Mouse (Mus musculus): ENCODE measurements around the gene Tbc1d7. TPM values are rescaled to one million over a fixed set of nuclear protein-coding genes. Genes with fewer than 3 reads are reported as not detected.
A peak's percentile ranks its signal among the peaks of the same experiment; 100 is the strongest.

Tbc1d7 gene
- polyA plus RNA-seq, 1 experiment from 2014 or later: 70.0 TPM

- no peak overlapping the region for H3K4me2 ChIP-seq (ENCODE audit: low read depth, low read length, severe bottlenecking)
- ATAC-seq (replicated peaks; ENCODE audit: low FRiP score): no peak
- H3K4me1 ChIP-seq (replicated peaks; ENCODE audit: control insufficient read depth, insufficient read depth, low read length): peaks cover 12% of the 10 kb centered on the region; the same call in 1 of the 2 replicates
- DNase-seq (ENCODE audit: low spot score): no peak
- H3K27ac ChIP-seq (ENCODE audit: low read depth, low read length): no peak overlapping the region
- no peak overlapping the region for H3K4me3 ChIP-seq (ENCODE audit: low read depth, low read length)
- no peaks in the 10 kb centered on the region for H3K9me3 ChIP-seq (ENCODE audit: control insufficient read depth, low read length)
- H3K9ac ChIP-seq (ENCODE audit: low read length): no peak overlapping the region
- H3K27me3 ChIP-seq (ENCODE audit: control insufficient read depth, insufficient read depth, low read length): no peaks in the 10 kb centered on the region
- WGBS: 60% methylated on average over 7 of the region's 7 CpGs
- H3K36me3 ChIP-seq (ENCODE audit: control insufficient read depth, insufficient read depth, low read length): no peaks in the 10 kb centered on the region
Measured at GRCm38 (mm10) chr13:43212338-43212737, 41.0 kb upstream of the Tbc1d7 start.

GRCm38 (mm10) chr13:43210956-43211355, 39.7 kb upstream of the Tbc1d7 start:
- Histone ChIP-seq H3K9ac (ENCODE audit: low read length) (no peak overlapping the region), H3K36me3 (ENCODE audit: control insufficient read depth, insufficient read depth, low read length) (no peaks in the 10 kb centered on the region), H3K4me2 (ENCODE audit: low read depth, low read length, severe bottlenecking) (no peak overlapping the region), H3K27me3 (ENCODE audit: control insufficient read depth, insufficient read depth, low read length) (no peaks in the 10 kb centered on the region), H3K9me3 (ENCODE audit: control insufficient read depth, low read length) (no peaks in the 10 kb centered on the region), H3K4me3 (ENCODE audit: low read depth, low read length) (no peak overlapping the region), H3K4me1 (replicated peaks; ENCODE audit: control insufficient read depth, insufficient read depth, low read length) (peaks cover 12% of the 10 kb centered on the region; the same call in 1 of the 2 replicates), H3K27ac (ENCODE audit: low read depth, low read length) (no peak overlapping the region)
- DNase-seq (ENCODE audit: low spot score): no peak
- WGBS: 86% methylated on average over 5 of the region's 5 CpGs
- no peak for ATAC-seq (replicated peaks; ENCODE audit: low FRiP score)

- H3K4me3 ChIP-seq (ENCODE audit: low read depth, low read length): no peak overlapping the region
- ATAC-seq (replicated peaks; ENCODE audit: low FRiP score) (no peak), DNase-seq (ENCODE audit: low spot score) (peak; percentile 27)
- no peak overlapping the region for H3K9ac ChIP-seq (ENCODE audit: low read length)
- no peaks in the 10 kb centered on the region for H3K36me3 ChIP-seq (ENCODE audit: control insufficient read depth, insufficient read depth, low read length)
- no peaks in the 10 kb centered on the region for H3K27me3 ChIP-seq (ENCODE audit: control insufficient read depth, insufficient read depth, low read length)
- H3K4me2 ChIP-seq (ENCODE audit: low read depth, low read length, severe bottlenecking): no peak overlapping the region
- WGBS: 80% methylated on average over 5 of the region's 5 CpGs
- H3K27ac ChIP-seq (ENCODE audit: low read depth, low read length): no peak overlapping the region
- H3K4me1 ChIP-seq (replicated peaks; ENCODE audit: control insufficient read depth, insufficient read depth, low read length): peaks cover 4% of the 10 kb centered on the region; the same call in 1 of the 2 replicates
- H3K9me3 ChIP-seq (ENCODE audit: control insufficient read depth, low read length): no peaks in the 10 kb centered on the region
Measured at GRCm38 (mm10) chr13:43209560-43209959, 38.3 kb upstream of the Tbc1d7 start.

GRCm38 (mm10) chr13:43208914-43209439, 37.7 kb upstream of the Tbc1d7 start:
- H3K27ac ChIP-seq (ENCODE audit: low read depth, low read length): no peak overlapping the region
- H3K9ac ChIP-seq (ENCODE audit: low read length): no peak overlapping the region
- no peak overlapping the region for H3K4me3 ChIP-seq (ENCODE audit: low read depth, low read length)
- H3K4me1 ChIP-seq (replicated peaks; ENCODE audit: control insufficient read depth, insufficient read depth, low read length): peaks cover 4% of the 10 kb centered on the region; the same call in 1 of the 2 replicates
- DNase-seq (ENCODE audit: low spot score) (peak; percentile 52), ATAC-seq (replicated peaks; ENCODE audit: low FRiP score) (no peak)
- WGBS: 40% methylated on average over 16 of the region's 16 CpGs
- H3K4me2 ChIP-seq (ENCODE audit: low read depth, low read length, severe bottlenecking): no peak overlapping the region
- H3K27me3 ChIP-seq (ENCODE audit: control insufficient read depth, insufficient read depth, low read length): no peaks in the 10 kb centered on the region
- no peaks in the 10 kb centered on the region for H3K36me3 ChIP-seq (ENCODE audit: control insufficient read depth, insufficient read depth, low read length)
- no peaks in the 10 kb centered on the region for H3K9me3 ChIP-seq (ENCODE audit: control insufficient read depth, low read length)

- Histone ChIP-seq H3K4me1 (replicated peaks; ENCODE audit: control insufficient read depth, insufficient read depth, low read length) (0 out of 2 replicates have a peak, but pooled peaks cover 4% of the 10 kb centered on the region), H3K9me3 (ENCODE audit: control insufficient read depth, low read length) (no peaks in the 10 kb centered on the region), H3K4me2 (ENCODE audit: low read depth, low read length, severe bottlenecking) (no peak overlapping the region), H3K27me3 (ENCODE audit: control insufficient read depth, insufficient read depth, low read length) (no peaks in the 10 kb centered on the region), H3K4me3 (ENCODE audit: low read depth, low read length) (no peak overlapping the region), H3K27ac (ENCODE audit: low read depth, low read length) (no peak overlapping the region), H3K36me3 (ENCODE audit: control insufficient read depth, insufficient read depth, low read length) (no peaks in the 10 kb centered on the region), H3K9ac (ENCODE audit: low read length) (no peak overlapping the region)
- ATAC-seq (replicated peaks; ENCODE audit: low FRiP score): no peak
- WGBS: 86% methylated on average over 12 of the region's 12 CpGs
- peak; percentile 30 for DNase-seq (ENCODE audit: low spot score)
Measured at GRCm38 (mm10) chr13:43206118-43206683, 34.9 kb upstream of the Tbc1d7 start.

- 69% methylated on average over 5 of the region's 5 CpGs for WGBS
- Histone ChIP-seq H3K4me1 (replicated peaks; ENCODE audit: control insufficient read depth, insufficient read depth, low read length) (no peaks in the 10 kb centered on the region; the same call in 1 of the 2 replicates), H3K4me2 (ENCODE audit: low read depth, low read length, severe bottlenecking) (no peak overlapping the region), H3K9me3 (ENCODE audit: control insufficient read depth, low read length) (no peaks in the 10 kb centered on the region), H3K27me3 (ENCODE audit: control insufficient read depth, insufficient read depth, low read length) (no peaks in the 10 kb centered on the region; the same call in 1 of the 2 replicates), H3K4me3 (ENCODE audit: low read depth, low read length) (no peak overlapping the region), H3K36me3 (ENCODE audit: control insufficient read depth, insufficient read depth, low read length) (no peaks in the 10 kb centered on the region), H3K27ac (ENCODE audit: low read depth, low read length) (no peak overlapping the region), H3K9ac (ENCODE audit: low read length) (no peak overlapping the region)
- no peak for ATAC-seq (replicated peaks; ENCODE audit: low FRiP score)
- peak; percentile 26 for DNase-seq (ENCODE audit: low spot score)
Measured at GRCm38 (mm10) chr13:43203641-43204040, 32.3 kb upstream of the Tbc1d7 start.

- WGBS: 90% methylated on average over 7 of the region's 7 CpGs
- Histone ChIP-seq H3K27ac (ENCODE audit: low read depth, low read length) (no peak overlapping the region), H3K4me2 (ENCODE audit: low read depth, low read length, severe bottlenecking) (no peak overlapping the region), H3K36me3 (ENCODE audit: control insufficient read depth, insufficient read depth, low read length) (no peaks in the 10 kb centered on the region), H3K9ac (ENCODE audit: low read length) (no peak overlapping the region), H3K4me3 (ENCODE audit: low read depth, low read length) (no peak overlapping the region), H3K4me1 (replicated peaks; ENCODE audit: control insufficient read depth, insufficient read depth, low read length) (no peaks in the 10 kb centered on the region; the same call in 1 of the 2 replicates), H3K9me3 (ENCODE audit: control insufficient read depth, low read length) (no peaks in the 10 kb centered on the region), H3K27me3 (ENCODE audit: control insufficient read depth, insufficient read depth, low read length) (no peaks in the 10 kb centered on the region; the same call in 1 of the 2 replicates)
- DNase-seq (ENCODE audit: low spot score) (no peak), ATAC-seq (replicated peaks; ENCODE audit: low FRiP score) (no peak)
Measured at GRCm38 (mm10) chr13:43203234-43203633, 31.9 kb upstream of the Tbc1d7 start.

GRCm38 (mm10) chr13:43202351-43202750, 31.1 kb upstream of the Tbc1d7 start:
- H3K4me2 ChIP-seq (ENCODE audit: low read depth, low read length, severe bottlenecking): no peak overlapping the region
- no peak for ATAC-seq (replicated peaks; ENCODE audit: low FRiP score)
- H3K9ac ChIP-seq (ENCODE audit: low read length): no peak overlapping the region
- no peaks in the 10 kb centered on the region; the same call in 1 of the 2 replicates for H3K27me3 ChIP-seq (ENCODE audit: control insufficient read depth, insufficient read depth, low read length)
- H3K4me1 ChIP-seq (replicated peaks; ENCODE audit: control insufficient read depth, insufficient read depth, low read length): no peaks in the 10 kb centered on the region; the same call in 1 of the 2 replicates
- no peaks in the 10 kb centered on the region for H3K9me3 ChIP-seq (ENCODE audit: control insufficient read depth, low read length)
- no peak overlapping the region for H3K27ac ChIP-seq (ENCODE audit: low read depth, low read length)
- no peak for DNase-seq (ENCODE audit: low spot score)
- H3K36me3 ChIP-seq (ENCODE audit: control insufficient read depth, insufficient read depth, low read length): no peaks in the 10 kb centered on the region
- no peak overlapping the region for H3K4me3 ChIP-seq (ENCODE audit: low read depth, low read length)
- 87% methylated on average over 10 of the region's 10 CpGs for WGBS

- Histone ChIP-seq H3K9ac (ENCODE audit: low read length) (no peak overlapping the region), H3K27ac (ENCODE audit: low read depth, low read length) (no peak overlapping the region), H3K4me2 (ENCODE audit: low read depth, low read length, severe bottlenecking) (no peak overlapping the region), H3K9me3 (ENCODE audit: control insufficient read depth, low read length) (no peaks in the 10 kb centered on the region), H3K36me3 (ENCODE audit: control insufficient read depth, insufficient read depth, low read length) (no peaks in the 10 kb centered on the region), H3K4me1 (replicated peaks; ENCODE audit: control insufficient read depth, insufficient read depth, low read length) (no peaks in the 10 kb centered on the region; the same call in 1 of the 2 replicates), H3K4me3 (ENCODE audit: low read depth, low read length) (no peak overlapping the region), H3K27me3 (ENCODE audit: control insufficient read depth, insufficient read depth, low read length) (no peaks in the 10 kb centered on the region; the same call in 1 of the 2 replicates)
- ATAC-seq (replicated peaks; ENCODE audit: low FRiP score) (no peak), DNase-seq (ENCODE audit: low spot score) (peak; percentile 81)
- 46% methylated on average over 22 of the region's 22 CpGs for WGBS
Measured at GRCm38 (mm10) chr13:43201033-43201432, 29.7 kb upstream of the Tbc1d7 start.
